Mouse (Mus musculus): ENCODE data around the gene Btbd9.

Gene Btbd9

GRCm38 (mm10) chr17:30474561-30474960 is 101.7 kb downstream of the Btbd9 start:
- no peak for DNase-seq

- DNase-seq = no peak
These were observed 103.5 kb downstream of the Btbd9 start for GRCm38 (mm10) chr17:30472776-30473175.

- DNase-seq = no peak
These were observed 104.8 kb downstream of the Btbd9 start for GRCm38 (mm10) chr17:30471512-30471911.

GRCm38 (mm10) chr17:30470790-30471189 is 105.5 kb downstream of the Btbd9 start:
- DNase-seq = peak; percentile 40

GRCm38 (mm10) chr17:30470286-30470685 is 106.0 kb downstream of the Btbd9 start:
- DNase-seq = no peak

DNA sequence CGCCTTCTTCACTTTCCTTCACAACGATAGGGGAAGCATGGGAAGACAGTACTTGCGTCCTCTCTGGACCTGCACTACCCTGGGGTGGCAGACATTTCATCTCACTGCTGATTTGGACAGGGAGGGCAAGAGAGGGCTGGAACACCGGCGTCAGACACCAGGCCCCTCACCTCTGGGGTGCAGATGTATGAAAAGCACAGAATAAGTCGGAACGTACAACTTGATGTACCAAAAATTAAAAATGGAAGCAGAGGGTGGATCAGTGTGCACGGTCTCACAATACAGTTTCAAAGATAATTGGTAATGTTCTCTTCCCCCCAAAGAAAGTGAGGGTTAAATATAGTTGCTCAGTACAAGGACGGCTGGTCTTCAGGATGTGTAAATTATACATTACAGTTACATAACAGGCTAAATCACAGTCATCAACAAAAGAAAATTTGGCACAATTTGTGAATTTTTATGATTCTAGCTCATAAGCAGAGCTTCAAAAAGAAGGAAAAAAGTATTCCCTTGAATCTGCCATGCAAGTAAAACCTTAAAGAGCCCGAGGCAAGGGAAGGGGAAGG is 106.7 kb downstream of the Btbd9 start:
- no peak for DNase-seq

- no peak for DNase-seq
These were observed 107.9 kb downstream of the Btbd9 start for GRCm38 (mm10) chr17:30468368-30468767.

- no peak for DNase-seq
These were observed 108.6 kb downstream of the Btbd9 start for GRCm38 (mm10) chr17:30467566-30468213.

- DNase-seq = no peak
These were observed 111.1 kb downstream of the Btbd9 start for GRCm38 (mm10) chr17:30465060-30465762.

- DNase-seq = no peak
These were observed 112.0 kb downstream of the Btbd9 start for GRCm38 (mm10) chr17:30464240-30464745.

DNA sequence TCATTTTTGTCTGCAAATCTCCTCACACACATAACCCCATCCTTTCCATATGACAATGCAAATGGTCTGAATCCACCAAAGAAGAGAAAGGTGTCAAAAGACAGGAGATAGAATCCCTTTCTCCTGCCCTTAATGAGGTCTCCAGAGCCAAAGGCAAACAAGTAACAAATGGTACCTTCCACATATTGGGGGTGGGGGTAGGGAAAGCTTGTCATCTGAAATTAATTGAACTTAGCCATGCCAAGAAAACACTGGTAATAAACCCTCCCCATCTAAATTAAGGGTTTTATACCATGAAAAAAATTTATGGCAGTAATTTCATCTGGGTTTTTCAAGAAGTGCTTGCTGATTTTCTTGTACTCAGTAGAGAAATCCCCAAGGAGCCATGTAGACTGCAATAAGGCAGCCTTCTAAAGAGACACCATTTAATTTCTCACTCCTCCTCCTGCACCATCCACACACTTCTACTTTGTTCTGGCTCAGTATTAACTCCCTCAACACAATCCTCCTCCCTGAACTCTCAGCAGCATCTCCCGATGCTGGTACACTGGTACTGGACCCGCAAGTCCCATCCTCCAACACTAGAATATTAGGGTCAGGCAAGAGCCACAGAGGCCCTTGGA is 115.5 kb downstream of the Btbd9 start:
- DNase-seq = no peak

DNA sequence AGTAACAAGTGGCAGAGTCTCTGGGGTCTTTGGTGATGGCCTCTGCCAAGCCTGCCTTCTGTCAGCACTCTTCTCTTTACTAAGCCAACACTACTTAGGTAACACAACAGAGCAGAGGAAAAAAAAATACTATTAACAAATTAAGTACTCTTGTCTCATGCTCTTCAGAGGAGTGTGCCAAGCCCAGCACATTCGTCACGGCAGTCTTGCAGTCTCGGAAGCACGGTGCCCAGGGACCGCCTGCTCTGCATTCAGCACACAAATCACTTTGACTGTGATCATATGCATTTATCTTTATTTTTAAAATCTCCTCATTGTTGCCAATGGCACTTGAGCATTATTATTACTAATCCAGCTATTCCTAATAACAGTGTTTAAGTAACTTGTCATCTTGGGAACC is 116.6 kb downstream of the Btbd9 start:
- no peak for DNase-seq

DNA sequence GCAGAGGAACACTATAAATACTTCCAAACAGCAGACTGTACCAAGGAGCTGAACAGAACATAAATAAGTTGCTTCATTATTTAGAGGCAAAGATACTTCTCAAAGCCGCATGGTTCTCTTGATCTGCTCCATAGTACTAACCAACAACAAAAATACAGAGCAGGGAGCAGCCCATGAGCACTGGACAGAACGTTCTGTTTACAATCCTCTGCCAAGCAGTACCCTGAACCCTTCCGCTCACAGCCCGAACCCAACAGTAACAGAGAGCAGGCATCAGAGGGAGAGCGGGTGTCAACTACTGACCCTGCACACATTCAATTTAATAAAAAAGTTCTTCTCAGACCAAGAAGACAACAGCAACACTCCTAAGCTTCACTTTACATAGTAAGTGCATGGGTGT is 117.4 kb downstream of the Btbd9 start:
- DNase-seq = no peak

- no peak for DNase-seq
These were observed 118.0 kb downstream of the Btbd9 start for GRCm38 (mm10) chr17:30458301-30458700.

DNA sequence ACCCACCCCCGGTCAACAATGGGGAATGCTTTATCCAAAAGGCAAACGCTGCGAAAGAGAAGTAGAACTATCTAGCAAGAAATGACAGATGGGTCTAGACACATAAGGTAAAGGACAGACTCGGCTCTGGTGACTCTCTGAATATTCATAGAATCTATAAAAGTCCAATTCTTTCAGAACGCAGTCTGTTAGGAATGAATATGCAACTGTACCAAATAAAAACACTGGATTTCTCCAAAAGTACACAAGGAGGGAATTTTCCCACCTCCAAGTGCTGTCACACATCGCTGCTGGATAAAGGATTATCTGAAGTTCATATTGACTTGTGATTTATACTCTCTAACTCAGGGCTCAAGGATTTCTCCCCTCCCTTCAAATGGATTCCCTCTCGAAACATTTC is 118.8 kb downstream of the Btbd9 start:
- DNase-seq = no peak

GRCm38 (mm10) chr17:30456293-30456692 is 120.0 kb downstream of the Btbd9 start:
- no peak for DNase-seq

- peak; percentile 76 for DNase-seq
These were observed 121.4 kb downstream of the Btbd9 start for GRCm38 (mm10) chr17:30454862-30455243.

- DNase-seq = no peak
These were observed 122.0 kb downstream of the Btbd9 start for GRCm38 (mm10) chr17:30454155-30454861.

GRCm38 (mm10) chr17:30453272-30453671 is 123.0 kb downstream of the Btbd9 start:
- no peak for DNase-seq

GRCm38 (mm10) chr17:30452363-30452762 is 123.9 kb downstream of the Btbd9 start:
- DNase-seq = no peak

GRCm38 (mm10) chr17:30448562-30448961 is 127.7 kb downstream of the Btbd9 start:
- DNase-seq = no peak

DNA sequence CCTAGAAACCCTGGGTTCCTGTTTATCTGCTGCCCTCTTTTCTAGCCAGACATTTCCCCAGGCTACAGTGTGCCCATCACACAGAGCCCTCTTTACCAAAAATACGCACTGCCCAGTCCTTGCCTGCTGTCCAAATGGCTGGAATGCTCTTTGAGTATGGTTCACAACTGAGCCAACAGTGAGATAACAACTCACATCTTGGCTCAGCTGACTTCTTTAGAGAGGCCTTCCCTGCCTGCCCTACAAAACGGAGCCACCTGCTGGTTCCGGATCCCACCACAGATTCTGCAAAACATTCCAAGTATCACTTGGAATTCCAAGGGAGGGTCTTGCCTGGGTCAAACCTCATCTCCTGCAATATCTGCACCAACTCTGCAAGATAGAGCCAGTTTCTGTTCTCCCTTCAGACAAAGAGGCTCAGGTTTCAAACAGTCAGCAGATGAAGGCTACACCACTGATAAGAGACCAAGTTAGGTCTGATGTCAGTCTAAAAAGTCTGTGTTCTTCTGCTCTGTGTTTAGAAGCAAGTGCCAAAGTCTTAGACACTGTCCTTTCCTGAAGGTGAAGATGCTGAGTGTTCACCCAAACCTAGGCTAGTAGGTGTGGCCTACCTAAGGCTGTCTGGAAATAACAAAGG is 130.4 kb downstream of the Btbd9 start:
- DNase-seq = no peak

DNA sequence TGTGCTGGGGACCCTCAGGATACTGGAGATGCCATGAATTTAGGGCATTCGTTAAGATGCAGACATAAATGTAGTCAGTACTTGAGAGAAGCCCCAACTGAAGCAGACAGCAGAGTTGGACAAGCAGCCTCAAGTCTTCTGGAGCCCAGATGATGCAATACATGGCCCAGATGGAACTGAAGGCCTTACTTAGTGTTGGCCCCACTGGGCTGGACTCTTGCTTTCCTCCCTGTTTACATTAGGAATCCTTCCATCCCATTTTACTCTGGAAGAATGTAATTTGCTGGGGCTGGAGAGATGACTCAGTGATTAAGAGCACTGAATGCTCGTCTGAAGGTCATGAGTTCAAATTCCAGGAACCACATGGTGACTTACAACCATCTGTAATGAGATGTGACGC is 136.6 kb downstream of the Btbd9 start:
- no peak for DNase-seq

Measured in cerebellum, adult 9-11 months (tissue).